Mouse (Mus musculus): ENCODE measurements around the gene Cabp4.

The Cabp4 gene

GRCm38 (mm10) chr19:4164100-4164499 lies 20.3 kb upstream of the Cabp4 start:
- no peak for DNase-seq

- DNase-seq: no peak
Observed at GRCm38 (mm10) chr19:4163543-4163887, 19.7 kb upstream of the Cabp4 start.

- peak; percentile 96 to 97 for DNase-seq
Observed at GRCm38 (mm10) chr19:4162646-4163542, 19.1 kb upstream of the Cabp4 start, which contains the start of gene Rps6kb2. Rps6kb2 (minus strand) TSS chr19:4163354.

GRCm38 (mm10) chr19:4159049-4159448 lies 15.2 kb upstream of the Cabp4 start:
- DNase-seq: no peak

- DNase-seq: no peak
Observed at GRCm38 (mm10) chr19:4156771-4157170, 12.9 kb upstream of the Cabp4 start.

GRCm38 (mm10) chr19:4156073-4156579 lies 12.3 kb upstream of the Cabp4 start:
- no peak for DNase-seq

- DNase-seq: no peak
Observed at GRCm38 (mm10) chr19:4155223-4156072, 11.6 kb upstream of the Cabp4 start.

- peak in 1 of 2 experiments; percentile 43 for DNase-seq
Observed at GRCm38 (mm10) chr19:4154437-4155222, 10.8 kb upstream of the Cabp4 start.

- DNase-seq: no peak
Observed at GRCm38 (mm10) chr19:4153232-4153654, 9.4 kb upstream of the Cabp4 start, which contains the start of gene Ptprcap. Ptprcap (plus strand) TSS chr19:4153604.

- no peak for DNase-seq
Observed at GRCm38 (mm10) chr19:4152445-4153231, 8.8 kb upstream of the Cabp4 start.

- no peak for DNase-seq
Observed at GRCm38 (mm10) chr19:4151898-4152297, 8.1 kb upstream of the Cabp4 start.

GRCm38 (mm10) chr19:4151488-4151860 lies 7.6 kb upstream of the Cabp4 start:
- DNase-seq: no peak

- no peak for DNase-seq
Observed at GRCm38 (mm10) chr19:4150567-4151487, 7.0 kb upstream of the Cabp4 start.

- DNase-seq: no peak
Observed at GRCm38 (mm10) chr19:4149764-4150461, 6.1 kb upstream of the Cabp4 start.

- DNase-seq: no peak
Observed at GRCm38 (mm10) chr19:4149283-4149682, 5.5 kb upstream of the Cabp4 start.

GRCm38 (mm10) chr19:4148819-4149218 lies 5.0 kb upstream of the Cabp4 start:
- no peak for DNase-seq

GRCm38 (mm10) chr19:4148491-4148806 lies 4.6 kb upstream of the Cabp4 start, which contains the start of gene Coro1b:
Coro1b (plus strand) TSS chr19:4148619.
- DNase-seq: peak; percentile 98 to 99

GRCm38 (mm10) chr19:4147782-4148490 lies 4.1 kb upstream of the Cabp4 start:
- no peak for DNase-seq

- DNase-seq: peak in 1 of 2 experiments; percentile 51
Observed at GRCm38 (mm10) chr19:4147022-4147405, 3.2 kb upstream of the Cabp4 start.

All from lung, postnatal 4 days (tissue).